Mouse (Mus musculus) embryonic facial prominence, embryonic 11.5 days (tissue): ENCODE data around the gene Lama5. TPM values are rescaled to one million over a fixed set of nuclear protein-coding genes. Genes with fewer than 3 reads are reported as not detected.

Experiments
- ATAC-seq: fragments of 200-750 bp; cut with Nextera tagmentation; replicated peaks from 2 replicates; pipeline ENCODE4 v1.8.0; 2017; ENCODE audit warnings: low read depth; ENCODE audit not compliant: insufficient number of reproducible peaks, low FRiP score, low TSS enrichment
- DNase-seq: peaks from one replicate; pipeline ENCODE4 v3.0.0-alpha.2; 2015; ENCODE audit warnings: low spot score
- H3K27ac ChIP-seq: fragments of 300-500 bp; sonication (generic); replicated peaks from 2 replicates; pipeline ENCODE4 v1.5.1; 2014; ENCODE audit warnings: mild to moderate bottlenecking, low read depth, low read length, control low read depth
- H3K27me3 ChIP-seq: fragments of 300-500 bp; sonication (generic); 2 replicates; pipeline ENCODE4 v1.6.1; 2014; ENCODE audit warnings: mild to moderate bottlenecking, low read length, moderate library complexity, mixed read lengths; ENCODE audit not compliant: control insufficient read depth, insufficient read depth
- H3K36me3 ChIP-seq: fragments of 300-500 bp; sonication (generic); replicated peaks from 2 replicates; pipeline ENCODE4 v1.6.1; 2014; ENCODE audit warnings: low read depth, mild to moderate bottlenecking, low read length, moderate library complexity, mixed read lengths; ENCODE audit not compliant: control insufficient read depth, insufficient read depth
- H3K4me1 ChIP-seq: fragments of 300-500 bp; sonication (generic); 2 replicates; pipeline ENCODE4 v1.6.1; 2014; ENCODE audit warnings: low read length, mixed read lengths; ENCODE audit not compliant: control insufficient read depth, insufficient read depth
- H3K4me2 ChIP-seq: fragments of 300-500 bp; sonication (generic); 2 replicates; pipeline ENCODE4 v1.6.1; 2014; ENCODE audit warnings: low read depth, mild to moderate bottlenecking, control low read depth, low read length, moderate library complexity
- H3K4me3 ChIP-seq: fragments of 300-500 bp; sonication (generic); 2 replicates; pipeline ENCODE4 v1.5.1; 2014; ENCODE audit warnings: low read depth, low read length, control low read depth
- H3K9ac ChIP-seq: fragments of 300-500 bp; sonication (generic); replicated peaks from 2 replicates; pipeline ENCODE4 v1.6.1; 2014; ENCODE audit warnings: mild to moderate bottlenecking, control low read depth, low read length
- H3K9me3 ChIP-seq: fragments of 300-500 bp; sonication (generic); replicated peaks from 2 replicates; pipeline ENCODE4 v1.6.1; 2016; ENCODE audit warnings: mild to moderate bottlenecking, low read length, inconsistent platforms, mixed read lengths; ENCODE audit not compliant: control insufficient read depth
- WGBS: fragments of 180-500 bp; shearing (Covaris S2); extraction: QIAGEN DNeasy Blood & Tissue Kit; methylation state at CpG from one replicate; pipeline ENCODE4 v1.1.7; 2014; 5-methylcytosine and 5-hydroxymethylcytosine counted together
- polyA plus RNA-seq: library from polyadenylated mRNA; unstranded; fragments of >200 nt; fragmentation: Nextera tagmentation; extraction: Ambion mirVana; gene quantifications from 2 replicates; pipeline ENCODE4 v1.2.1, GENCODE M21; 2014

Lama5 gene
- polyA plus RNA-seq, 1 experiment from 2014 or later = 11.5 TPM

DNA sequence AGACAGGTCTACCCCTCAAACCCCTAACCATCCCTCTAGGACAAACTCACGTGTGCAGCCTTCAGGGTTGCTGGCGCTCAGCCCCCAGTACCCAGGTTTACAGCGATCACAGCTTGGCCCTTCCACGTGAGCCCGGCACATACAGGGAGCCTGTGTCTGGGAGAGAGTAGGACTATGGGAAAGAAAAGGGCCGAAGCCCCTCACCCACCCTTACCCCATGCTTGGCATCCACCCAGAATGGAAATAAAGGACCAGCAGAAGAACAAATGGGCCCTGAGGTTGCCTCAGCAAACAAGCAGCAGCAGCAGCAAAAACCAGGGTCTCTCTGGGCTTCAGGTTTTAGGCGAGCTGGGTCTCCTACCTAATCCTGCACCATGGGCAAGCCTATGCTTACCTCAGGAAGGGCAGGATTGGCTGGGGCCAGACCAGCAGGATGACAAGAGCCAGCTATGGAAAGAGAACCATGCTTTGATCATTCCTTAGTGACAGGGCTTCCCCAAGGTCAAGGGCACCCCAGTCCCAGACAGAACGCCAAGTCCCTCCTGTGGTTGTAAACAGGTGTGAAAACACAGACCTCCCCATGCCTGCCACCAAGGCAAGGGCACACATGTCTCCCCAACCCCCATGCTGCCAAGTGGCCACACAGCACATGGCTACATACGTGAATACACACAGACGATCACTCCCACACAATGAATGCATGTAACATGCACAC is 28.2 kb downstream of the Lama5 start:
- Histone ChIP-seq H3K4me3 (no peak overlapping the region), H3K4me2 (no peak overlapping the region), H3K9ac (no peak overlapping the region), H3K9me3 (no peaks in the 10 kb centered on the region), H3K4me1 (no peaks in the 10 kb centered on the region; the same call in 1 of the 2 replicates), H3K27me3 (no peaks in the 10 kb centered on the region), H3K27ac (no peak overlapping the region), H3K36me3 (no peaks in the 10 kb centered on the region)
- DNase-seq = no peak
- ATAC-seq = no peak
- 88% methylated on average over 10 of the region's 10 CpGs for WGBS

DNA sequence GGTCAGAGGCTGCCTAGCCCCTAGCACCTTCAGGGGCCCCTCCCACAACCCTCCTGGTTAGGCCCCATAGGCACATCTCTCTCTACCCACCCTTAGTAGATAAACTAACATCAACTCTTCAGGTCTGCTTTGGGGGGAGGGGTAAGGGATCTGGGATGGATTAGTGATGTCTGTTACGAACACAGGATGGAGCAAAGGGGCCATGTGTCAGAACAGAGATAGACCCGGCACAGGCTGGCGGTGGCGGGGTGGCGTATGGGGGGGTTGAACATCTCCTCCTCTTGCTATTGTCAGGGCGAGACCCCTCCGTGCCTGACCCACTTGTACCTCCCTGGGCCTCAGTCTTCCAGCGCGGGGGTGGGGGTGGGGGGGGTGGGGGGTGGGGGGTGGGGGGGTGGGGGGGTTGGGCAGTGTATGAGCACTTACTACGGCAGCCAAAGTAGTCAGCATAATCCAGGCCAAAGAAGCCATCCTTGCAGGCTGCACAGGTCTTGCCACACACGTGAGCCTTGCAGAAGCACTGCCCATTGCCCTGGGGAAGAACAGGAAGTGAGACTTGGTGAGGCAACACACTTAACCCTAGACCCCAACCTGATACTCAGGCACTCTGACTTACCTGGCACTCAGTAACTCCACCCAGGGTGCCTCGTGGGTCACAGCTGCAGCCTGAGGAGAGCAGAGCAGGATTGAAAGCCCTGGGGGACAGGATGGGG is 28.9 kb downstream of the Lama5 start:
- H3K4me1 ChIP-seq = no peaks in the 10 kb centered on the region; the same call in 1 of the 2 replicates
- H3K4me3 ChIP-seq = no peak overlapping the region
- no peak overlapping the region for H3K4me2 ChIP-seq
- 66% methylated on average over 9 of the region's 12 CpGs for WGBS
- DNase-seq (peak; percentile 9), ATAC-seq (no peak)
- H3K9me3 ChIP-seq = no peaks in the 10 kb centered on the region
- H3K27me3 ChIP-seq = no peaks in the 10 kb centered on the region
- H3K36me3 ChIP-seq = no peaks in the 10 kb centered on the region
- no peak overlapping the region for H3K27ac ChIP-seq
- H3K9ac ChIP-seq = no peak overlapping the region

DNA sequence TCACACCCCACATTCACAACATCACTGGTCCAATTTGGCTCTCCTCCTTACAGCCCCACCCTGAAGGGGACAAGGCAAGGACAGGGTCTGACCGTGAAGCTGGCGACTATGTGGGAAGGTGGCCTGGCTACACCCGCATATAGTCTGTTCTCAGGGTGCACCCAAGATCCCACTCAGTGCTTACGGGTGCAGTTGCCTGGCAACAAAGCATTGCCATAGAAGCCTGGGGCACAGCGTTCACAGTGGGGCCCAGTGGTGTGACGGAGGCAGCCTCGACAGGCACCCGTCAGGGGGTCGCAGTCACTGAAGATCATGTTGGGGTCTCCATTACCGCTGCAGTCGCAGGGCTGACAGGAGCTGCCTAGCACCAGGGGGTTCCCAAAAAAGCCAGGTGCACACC is 38.3 kb downstream of the Lama5 start:
- H3K36me3 ChIP-seq = no peaks in the 10 kb centered on the region

DNA sequence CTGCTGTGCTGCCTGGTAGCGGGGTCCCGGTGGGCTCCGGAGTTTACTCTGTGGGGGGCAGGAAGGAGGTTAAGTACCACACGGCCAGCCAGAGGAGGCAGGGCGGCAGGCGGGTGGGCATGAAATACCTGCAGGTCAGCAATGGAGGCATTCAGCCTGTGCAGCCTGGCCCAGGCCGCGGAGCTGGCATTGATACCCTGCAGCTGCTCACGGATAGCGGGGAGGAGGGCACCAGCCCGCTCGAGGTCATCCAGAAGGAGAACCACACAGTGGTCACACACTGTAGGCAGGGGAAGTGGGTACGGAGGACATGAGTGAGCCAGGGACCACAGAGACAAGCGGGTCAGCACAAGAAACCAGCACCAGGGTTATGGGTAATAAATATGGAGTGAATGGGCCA is 40.0 kb downstream of the Lama5 start:
- no peak overlapping the region for H3K27ac ChIP-seq
- no peak overlapping the region for H3K9ac ChIP-seq
- H3K4me3 ChIP-seq = no peak overlapping the region
- H3K9me3 ChIP-seq = no peaks in the 10 kb centered on the region
- ATAC-seq (no peak), DNase-seq (no peak)
- no peaks in the 10 kb centered on the region for H3K27me3 ChIP-seq
- no peaks in the 10 kb centered on the region for H3K4me1 ChIP-seq
- 89% methylated on average over 14 of the region's 14 CpGs for WGBS
- H3K4me2 ChIP-seq = no peak overlapping the region
- H3K36me3 ChIP-seq = no peaks in the 10 kb centered on the region

More for the DNA sequence above, 38.3 kb downstream of the Lama5 start:
- Histone ChIP-seq H3K27me3 (no peaks in the 10 kb centered on the region), H3K4me1 (no peaks in the 10 kb centered on the region), H3K4me2 (no peak overlapping the region), H3K9me3 (no peaks in the 10 kb centered on the region), H3K27ac (no peak overlapping the region), H3K4me3 (no peak overlapping the region), H3K9ac (no peak overlapping the region)
- ATAC-seq (no peak), DNase-seq (no peak)
- WGBS = 88% methylated on average over 11 of the region's 11 CpGs

DNA sequence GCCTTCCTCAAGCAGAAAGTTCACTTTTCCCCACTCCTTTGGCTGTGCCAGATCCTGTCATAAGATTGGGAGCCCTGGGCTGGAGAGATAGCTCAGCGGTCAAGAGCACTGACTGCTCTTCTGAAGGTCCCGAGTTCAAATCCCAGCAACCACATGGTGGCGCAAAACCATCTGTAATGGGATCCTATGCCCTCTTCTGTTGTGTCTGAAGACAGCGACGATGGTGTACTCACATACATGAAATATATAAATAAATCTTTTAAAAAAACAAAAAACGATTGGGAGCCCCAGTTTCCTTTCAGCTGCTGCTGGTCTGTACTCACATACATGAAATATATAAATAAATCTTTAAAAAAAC is 40.9 kb downstream of the Lama5 start:
- Histone ChIP-seq H3K27ac (no peak overlapping the region), H3K27me3 (no peaks in the 10 kb centered on the region), H3K36me3 (no peaks in the 10 kb centered on the region), H3K4me3 (no peak overlapping the region), H3K4me1 (no peaks in the 10 kb centered on the region), H3K9ac (no peak overlapping the region), H3K4me2 (no peak overlapping the region), H3K9me3 (no peaks in the 10 kb centered on the region)
- ATAC-seq (no peak), DNase-seq (no peak)
- WGBS = 90% methylated on average over 6 of the region's 6 CpGs

DNA sequence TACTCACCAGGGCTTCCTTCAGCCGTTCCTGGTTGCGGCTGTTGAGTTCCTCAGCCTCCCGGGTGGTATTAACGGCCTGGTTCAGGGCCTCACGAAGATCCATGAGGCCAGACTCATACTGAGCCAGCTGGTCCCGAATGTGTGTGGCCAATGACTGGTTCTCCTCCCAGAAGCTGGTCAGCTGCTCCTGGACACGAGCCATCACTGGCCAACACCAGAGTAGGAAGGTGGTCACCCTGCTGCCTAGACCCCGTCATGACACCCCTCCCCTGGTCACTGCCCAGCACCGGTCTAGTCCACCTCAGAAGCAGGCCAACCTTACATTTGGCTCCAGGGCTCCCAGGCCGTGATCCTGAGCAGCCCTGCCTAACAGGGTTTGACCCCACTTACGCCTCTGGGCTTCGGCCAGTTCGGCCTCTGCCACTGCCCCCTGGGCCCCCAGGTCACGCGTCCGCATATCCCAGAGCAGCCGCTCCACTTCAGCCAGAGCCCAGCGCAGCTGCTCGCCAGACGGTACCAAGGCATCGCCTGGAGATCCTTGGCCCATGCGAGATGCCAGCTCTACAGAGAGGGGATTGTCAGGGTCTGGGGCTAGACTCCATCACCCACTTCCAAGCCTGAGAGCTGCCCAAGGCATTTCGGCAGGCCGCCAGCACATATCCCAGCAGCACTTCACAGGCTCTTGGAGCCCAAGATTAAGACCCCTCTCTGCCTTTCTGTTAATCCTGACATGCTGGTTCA is 41.5 kb downstream of the Lama5 start:
- Histone ChIP-seq H3K36me3 (no peaks in the 10 kb centered on the region), H3K4me2 (no peak overlapping the region), H3K9ac (no peak overlapping the region), H3K9me3 (no peaks in the 10 kb centered on the region), H3K27me3 (no peaks in the 10 kb centered on the region), H3K27ac (no peak overlapping the region), H3K4me3 (no peak overlapping the region), H3K4me1 (no peaks in the 10 kb centered on the region)
- no peak for ATAC-seq
- WGBS = 73% methylated on average over 24 of the region's 24 CpGs
- no peak for DNase-seq

DNA sequence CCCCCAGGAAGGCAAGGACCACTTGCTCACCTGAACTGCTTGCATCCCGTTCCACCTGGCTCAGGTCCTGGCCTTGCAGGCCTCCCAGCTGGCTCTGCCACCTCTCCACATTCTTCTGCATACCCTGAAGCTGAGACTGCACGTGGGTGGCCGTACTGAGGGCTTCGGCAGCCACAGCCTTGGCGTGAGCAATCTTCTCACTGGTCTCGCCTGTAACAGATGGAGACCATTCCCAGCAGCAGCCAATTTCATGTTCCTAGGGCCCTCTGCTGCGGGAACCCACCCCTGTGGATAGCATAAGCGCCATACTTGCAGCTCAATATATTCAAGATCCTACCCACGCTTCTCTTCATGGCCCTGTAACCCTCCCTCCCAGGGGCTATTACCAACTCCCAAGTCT is 44.1 kb downstream of the Lama5 start:
- ATAC-seq (no peak), DNase-seq (no peak)
- Histone ChIP-seq H3K4me2 (no peak overlapping the region), H3K4me1 (no peaks in the 10 kb centered on the region), H3K27me3 (no peaks in the 10 kb centered on the region), H3K4me3 (no peak overlapping the region), H3K36me3 (peaks cover 11% of the 10 kb centered on the region), H3K27ac (no peak overlapping the region), H3K9ac (no peak overlapping the region), H3K9me3 (no peaks in the 10 kb centered on the region)
- WGBS = 83% methylated on average over 9 of the region's 9 CpGs

DNA sequence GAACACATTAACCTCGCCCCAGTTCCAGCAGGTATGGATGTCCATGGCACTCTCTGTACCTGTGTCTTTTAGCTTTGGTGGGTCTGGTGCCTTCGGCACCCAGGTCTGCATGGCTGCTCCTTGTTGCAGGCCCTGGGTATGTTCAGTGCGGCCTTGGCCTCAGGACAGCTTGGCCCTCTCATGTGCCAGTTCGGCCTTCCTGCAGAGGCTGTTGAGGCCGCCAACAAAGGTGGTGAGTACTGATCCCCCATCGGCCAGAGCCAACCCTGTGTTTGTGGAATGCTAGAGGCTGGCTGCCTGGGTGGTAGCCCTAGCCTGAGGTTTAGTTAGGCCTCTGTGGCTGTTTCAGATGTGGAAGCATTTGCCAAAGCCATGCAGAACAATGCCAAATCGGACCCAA is 49.9 kb downstream of the Lama5 start:
- peaks cover 13% of the 10 kb centered on the region for H3K36me3 ChIP-seq
- no peak overlapping the region for H3K9ac ChIP-seq
- H3K27me3 ChIP-seq = no peaks in the 10 kb centered on the region
- H3K4me1 ChIP-seq = peaks cover 3% of the 10 kb centered on the region; the same call in 1 of the 2 replicates
- 92% methylated on average over 7 of the region's 7 CpGs for WGBS
- H3K27ac ChIP-seq = no peak overlapping the region
- H3K4me2 ChIP-seq = no peak overlapping the region
- H3K9me3 ChIP-seq = no peaks in the 10 kb centered on the region
- no peak for DNase-seq
- ATAC-seq = no peak
- H3K4me3 ChIP-seq = no peak overlapping the region
